Mouse (Mus musculus) intestine, postnatal 0 days (tissue): ENCODE measurements at regions not wholly inside any gene's neighbourhood (a gene's known extent, or its start where the extent isn't known, plus 50 kb on each side); places are given as distances from the start of the nearest gene placed in this dataset.

Experiments
- ATAC-seq: fragments of 200-750 bp; cut with Nextera tagmentation; 2 replicates; pipeline ENCODE4 v1.8.0; 2017; ENCODE audit warnings: mild to moderate bottlenecking, moderate TSS enrichment, moderate library complexity
- H3K27ac ChIP-seq: fragments of 300-500 bp; sonication (generic); 2 replicates; pipeline ENCODE4 v1.5.1; 2014; ENCODE audit warnings: mild to moderate bottlenecking, low read depth, low read length, moderate library complexity
- H3K27me3 ChIP-seq: fragments of 300-500 bp; sonication (generic); replicated peaks from 2 replicates; pipeline ENCODE4 v1.6.1; 2014; ENCODE audit warnings: low read length, mixed read lengths; ENCODE audit not compliant: control insufficient read depth, insufficient read depth
- H3K36me3 ChIP-seq: fragments of 300-500 bp; sonication (generic); 2 replicates; pipeline ENCODE4 v1.6.1; 2014; ENCODE audit warnings: mild to moderate bottlenecking, moderate library complexity; ENCODE audit not compliant: control insufficient read depth, insufficient read depth
- H3K4me1 ChIP-seq: fragments of 300-500 bp; sonication (generic); replicated peaks from 2 replicates; pipeline ENCODE4 v1.6.1; 2014; ENCODE audit warnings: antibody characterized with exemption, low read length, mixed read lengths; ENCODE audit not compliant: control insufficient read depth, insufficient read depth
- H3K4me2 ChIP-seq: fragments of 300-500 bp; sonication (generic); replicated peaks from 2 replicates; pipeline ENCODE4 v1.6.1; 2014; ENCODE audit warnings: low read depth, mild to moderate bottlenecking, moderate library complexity
- H3K4me3 ChIP-seq: fragments of 300-500 bp; sonication (generic); 2 replicates; pipeline ENCODE4 v1.5.1; 2014; ENCODE audit warnings: low read depth, low read length
- H3K9ac ChIP-seq: fragments of 300-500 bp; sonication (generic); 2 replicates; pipeline ENCODE4 v1.6.1; 2014; ENCODE audit warnings: mild to moderate bottlenecking, low read depth, low read length
- H3K9me3 ChIP-seq: fragments of 300-500 bp; sonication (generic); 2 replicates; pipeline ENCODE4 v1.6.1; 2016; ENCODE audit warnings: mixed run types; ENCODE audit not compliant: control insufficient read depth
- CTCF ChIP-seq: sonication (generic); IDR thresholded peaks from 2 replicates; pipeline ENCODE4 v1.5.1; 2016; ENCODE audit warnings: low read depth, mild to moderate bottlenecking, control low read depth, antibody characterized with exemption, moderate library complexity
- WGBS: fragments of 180-500 bp; shearing (Covaris S2); extraction: QIAGEN DNeasy Blood & Tissue Kit; methylation state at CpG from one replicate; pipeline ENCODE4 v1.1.7; 2014; 5-methylcytosine and 5-hydroxymethylcytosine counted together

DNA sequence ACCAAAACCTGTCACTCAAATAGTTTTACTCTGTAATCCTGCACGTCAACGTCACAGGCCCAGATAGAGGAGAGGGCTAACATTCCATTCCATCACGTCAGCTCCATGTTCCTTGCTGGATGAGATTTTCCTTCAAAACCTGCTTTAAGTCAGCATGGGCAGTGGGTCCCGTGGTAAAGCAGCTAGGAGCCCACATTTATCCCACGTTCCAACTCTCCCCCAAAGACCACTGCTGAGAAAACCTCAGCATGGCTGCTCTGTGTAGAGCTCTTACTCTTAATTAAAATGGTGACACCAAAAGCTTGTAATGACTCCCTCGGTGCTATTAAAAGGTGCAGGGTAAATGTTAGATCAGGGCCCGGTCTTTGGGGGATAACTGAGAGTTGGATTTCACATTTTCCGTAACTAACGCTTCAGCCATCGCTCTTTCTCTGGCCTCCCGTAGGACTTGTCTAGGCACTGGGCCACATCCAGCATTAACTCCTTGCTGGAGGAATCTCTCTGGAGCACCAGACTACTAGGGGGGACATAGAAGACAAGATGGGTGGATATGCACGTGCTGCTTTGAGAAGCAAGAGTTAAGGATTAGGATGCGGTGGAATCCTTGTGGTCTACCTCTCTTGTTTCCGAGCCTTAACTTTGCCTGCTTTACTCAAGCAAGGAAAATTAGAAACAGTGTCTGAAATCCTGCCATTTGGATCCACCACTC lies 56.1 kb upstream of the Smarca2 start:
- TF ChIP-seq CTCF, result no peak
- no peak overlapping the region for H3K4me3 ChIP-seq
- ATAC-seq, result no peak
- H3K27me3 ChIP-seq, result no peaks in the 10 kb centered on the region
- H3K4me2 ChIP-seq, result no peak overlapping the region
- H3K9ac ChIP-seq, result no peak overlapping the region
- no peaks in the 10 kb centered on the region for H3K9me3 ChIP-seq
- no peak overlapping the region for H3K27ac ChIP-seq
- no peaks in the 10 kb centered on the region for H3K4me1 ChIP-seq
- 84% methylated on average over 14 of the region's 14 CpGs for WGBS
- H3K36me3 ChIP-seq, result no peaks in the 10 kb centered on the region

- Histone ChIP-seq H3K36me3 (no peaks in the 10 kb centered on the region), H3K4me2 (no peak overlapping the region), H3K4me1 (no peaks in the 10 kb centered on the region), H3K9me3 (no peaks in the 10 kb centered on the region), H3K4me3 (no peak overlapping the region), H3K27me3 (no peaks in the 10 kb centered on the region), H3K9ac (no peak overlapping the region), H3K27ac (no peak overlapping the region)
- WGBS, result 53% methylated on average over 5 of the region's 5 CpGs
- ATAC-seq, result no peak
- TF ChIP-seq CTCF, result no peak
Measured at GRCm38 (mm10) chr19:26550299-26550698, 54.6 kb upstream of the Smarca2 start.
